Mouse (Mus musculus) hindbrain, embryonic 16.5 days (tissue): ENCODE data around the gene Ptpa. TPM values are rescaled to one million over a fixed set of nuclear protein-coding genes. Genes with fewer than 3 reads are reported as not detected.

Experiments
- ATAC-seq: fragments of 200-750 bp; cut with Nextera tagmentation; 2 replicates; pipeline ENCODE4 v1.8.0; 2017; ENCODE audit warnings: moderate TSS enrichment, moderate library complexity
- H3K27ac ChIP-seq: fragments of 300-500 bp; sonication (generic); 2 replicates; pipeline ENCODE4 v1.5.1; 2014; ENCODE audit warnings: low read depth, mild to moderate bottlenecking, control low read depth, low read length, moderate library complexity
- H3K27me3 ChIP-seq: fragments of 300-500 bp; sonication (generic); replicated peaks from 2 replicates; pipeline ENCODE4 v1.6.1; 2014; ENCODE audit warnings: low read length; ENCODE audit not compliant: control insufficient read depth, insufficient read depth
- H3K36me3 ChIP-seq: fragments of 300-500 bp; sonication (generic); 2 replicates; pipeline ENCODE4 v1.6.1; 2014; ENCODE audit warnings: mild to moderate bottlenecking, low read length, moderate library complexity, mixed read lengths; ENCODE audit not compliant: control insufficient read depth, insufficient read depth
- H3K4me1 ChIP-seq: fragments of 300-500 bp; sonication (generic); 2 replicates; pipeline ENCODE4 v1.6.1; 2014; ENCODE audit warnings: low read depth, low read length; ENCODE audit not compliant: control insufficient read depth, insufficient read depth
- H3K4me2 ChIP-seq: fragments of 300-500 bp; sonication (generic); 2 replicates; pipeline ENCODE4 v1.6.1; 2014; ENCODE audit warnings: mild to moderate bottlenecking, low read length, control low read depth, moderate library complexity
- H3K4me3 ChIP-seq: fragments of 300-500 bp; sonication (generic); 2 replicates; pipeline ENCODE4 v1.5.1; 2014; ENCODE audit warnings: mild to moderate bottlenecking, low read length, control low read depth, moderate library complexity
- H3K9ac ChIP-seq: fragments of 300-500 bp; sonication (generic); 2 replicates; pipeline ENCODE4 v1.6.1; 2014; ENCODE audit warnings: low read depth, mild to moderate bottlenecking, control low read depth, low read length, moderate library complexity
- H3K9me3 ChIP-seq: fragments of 300-500 bp; sonication (generic); 2 replicates; pipeline ENCODE4 v1.6.1; 2014; ENCODE audit warnings: mild to moderate bottlenecking, low read length, moderate library complexity; ENCODE audit not compliant: control insufficient read depth
- WGBS: fragments of 180-500 bp; shearing (Covaris S2); extraction: QIAGEN DNeasy Blood & Tissue Kit; methylation state at CpG from one replicate; pipeline ENCODE4 v1.1.7; 2014; 5-methylcytosine and 5-hydroxymethylcytosine counted together
- polyA plus RNA-seq: library from polyadenylated mRNA; unstranded; fragments of >200 nt; fragmentation: Nextera tagmentation; extraction: Ambion mirVana; gene quantifications from 2 replicates; pipeline ENCODE4 v1.2.1, GENCODE M21; 2015

Ptpa gene
- polyA plus RNA-seq, 1 experiment from 2014 or later: 153 TPM

DNA sequence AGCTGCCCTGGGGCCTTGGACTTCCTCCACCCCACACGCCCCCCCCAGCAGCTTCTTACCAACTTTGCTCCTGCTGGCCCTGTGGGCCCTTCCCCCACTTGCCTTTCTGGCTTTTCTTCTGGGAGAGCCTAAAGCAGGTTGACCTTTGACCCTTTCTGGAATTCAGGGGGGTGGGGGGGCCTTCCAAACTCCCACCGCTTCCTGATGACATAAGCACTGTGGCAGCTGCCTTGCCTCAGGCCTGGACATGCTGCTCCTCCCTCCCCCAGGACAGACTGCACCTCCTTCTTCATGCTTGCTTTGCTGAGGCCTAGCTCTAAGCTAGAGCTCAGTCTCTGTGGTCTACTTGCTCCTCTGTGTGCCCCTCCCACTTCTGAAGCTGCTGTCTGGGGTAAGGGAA lies 29.5 kb downstream of the Ptpa start:
- H3K9ac ChIP-seq: no peak overlapping the region; the same call in 1 of the 2 replicates

DNA sequence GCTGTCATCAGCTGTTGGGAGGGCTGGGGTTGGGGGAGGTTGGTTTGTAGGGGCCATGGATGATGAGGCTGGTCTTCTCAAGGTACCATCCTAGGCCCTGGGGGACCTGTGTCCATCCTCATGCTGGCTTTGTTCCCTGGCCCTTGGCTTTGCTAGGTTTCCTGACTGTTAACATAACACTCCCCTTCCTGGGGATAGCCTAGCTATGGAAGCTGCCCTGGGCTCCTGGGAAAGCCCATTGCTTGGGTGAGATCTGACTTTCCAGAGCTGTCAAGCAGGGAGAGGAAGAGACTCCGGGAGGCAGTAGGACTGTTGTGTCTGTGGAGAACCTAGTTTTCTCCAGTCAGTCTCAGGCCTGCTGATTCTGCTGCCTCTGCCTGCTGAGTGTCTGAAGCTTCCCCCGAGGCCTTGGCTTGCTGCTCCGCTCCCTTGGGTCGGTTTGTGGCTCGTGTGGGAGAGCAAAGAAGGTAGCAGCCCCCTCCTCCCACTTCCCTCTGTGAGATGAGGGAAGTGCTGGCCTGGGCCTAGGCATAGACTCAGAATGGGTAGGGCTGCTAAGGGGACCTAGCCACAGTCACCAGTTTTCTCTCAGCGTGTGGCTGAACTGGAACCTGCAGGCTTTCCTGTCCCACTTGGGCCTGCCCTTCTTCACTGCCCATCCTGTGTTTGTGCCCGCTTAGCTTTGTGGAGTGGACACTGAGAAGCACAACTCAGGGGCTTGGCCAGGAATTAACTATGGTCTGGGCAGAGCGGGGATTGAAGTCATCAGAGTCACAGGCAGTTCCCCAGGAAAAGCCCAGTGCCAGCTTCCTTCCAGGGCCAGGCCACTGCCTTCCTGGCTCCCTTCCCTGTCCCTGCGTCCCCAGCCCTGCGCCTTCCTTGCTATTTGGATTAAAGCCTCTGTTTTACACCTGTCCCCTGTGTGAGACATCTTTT lies 31.3 kb downstream of the Ptpa start:
- no peak overlapping the region for H3K4me2 ChIP-seq
- peaks cover 12% of the 10 kb centered on the region for H3K4me1 ChIP-seq
- no peaks in the 10 kb centered on the region for H3K9me3 ChIP-seq
- H3K36me3 ChIP-seq: peaks cover 12% of the 10 kb centered on the region
- H3K27ac ChIP-seq: no peak overlapping the region
- no peak overlapping the region for H3K9ac ChIP-seq
- H3K27me3 ChIP-seq: no peaks in the 10 kb centered on the region
- no peak overlapping the region for H3K4me3 ChIP-seq
- ATAC-seq: no peak
- 81% methylated on average over 10 of the region's 10 CpGs for WGBS

More for the DNA sequence above, 29.5 kb downstream of the Ptpa start:
- no peak overlapping the region for H3K4me2 ChIP-seq
- H3K27me3 ChIP-seq: no peaks in the 10 kb centered on the region
- ATAC-seq: no peak
- no peak overlapping the region for H3K27ac ChIP-seq
- no peak overlapping the region for H3K4me3 ChIP-seq
- WGBS: 43% methylated on average over 2 of the region's 2 CpGs
- peaks cover 29% of the 10 kb centered on the region for H3K4me1 ChIP-seq
- no peaks in the 10 kb centered on the region for H3K9me3 ChIP-seq
- H3K36me3 ChIP-seq: peaks cover 12% of the 10 kb centered on the region

DNA sequence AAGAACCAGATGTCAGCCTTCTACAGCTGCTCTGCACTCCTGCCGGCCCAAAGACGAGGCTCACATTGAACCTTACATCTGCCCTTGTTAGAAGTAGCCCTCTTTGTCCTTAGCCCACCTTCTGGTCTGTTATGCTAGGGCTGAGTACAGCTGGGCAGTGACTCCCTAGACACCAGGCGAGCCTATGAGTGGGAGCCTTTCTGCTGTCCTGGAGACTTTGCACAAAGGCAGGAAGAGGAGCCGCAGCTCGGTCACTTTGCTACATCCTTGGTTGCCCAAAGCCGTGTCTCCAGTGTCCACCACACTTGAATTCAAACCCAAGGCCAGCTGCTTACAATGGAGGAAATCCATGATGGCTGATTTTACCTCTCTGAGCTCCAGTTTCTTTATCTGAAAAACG lies 32.5 kb downstream of the Ptpa start:
- Histone ChIP-seq H3K4me1 (no peaks in the 10 kb centered on the region; the same call in 1 of the 2 replicates), H3K27ac (no peak overlapping the region), H3K36me3 (peaks cover 9% of the 10 kb centered on the region), H3K4me3 (no peak overlapping the region), H3K27me3 (no peaks in the 10 kb centered on the region), H3K9ac (no peak overlapping the region), H3K9me3 (no peaks in the 10 kb centered on the region), H3K4me2 (no peak overlapping the region)
- ATAC-seq: no peak
- 91% methylated on average over 7 of the region's 7 CpGs for WGBS

DNA sequence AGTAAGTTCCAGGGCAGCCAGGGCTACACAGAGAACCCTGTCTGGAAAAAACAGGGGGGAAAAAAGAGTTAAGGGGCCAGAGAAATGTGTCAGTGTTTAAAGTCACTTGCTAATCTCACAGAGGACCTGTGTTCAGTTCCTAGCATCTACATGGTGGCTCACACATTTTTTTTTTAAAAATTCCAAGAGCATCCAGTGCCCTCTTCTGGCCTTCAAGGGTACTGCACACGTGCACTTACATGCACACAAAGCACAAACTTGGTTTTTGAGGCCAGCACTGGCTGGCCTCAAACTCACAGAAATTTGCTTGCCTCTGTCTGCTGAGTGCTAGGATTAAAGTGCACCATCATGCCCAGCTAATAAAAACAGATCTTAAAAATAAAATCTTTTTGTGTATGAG lies 34.7 kb downstream of the Ptpa start:
- H3K27me3 ChIP-seq: no peaks in the 10 kb centered on the region
- no peak overlapping the region for H3K4me3 ChIP-seq
- 54% methylated on average over 1 of the region's 1 CpGs for WGBS
- no peak overlapping the region for H3K27ac ChIP-seq
- no peaks in the 10 kb centered on the region for H3K9me3 ChIP-seq
- no peak for ATAC-seq
- H3K4me1 ChIP-seq: no peaks in the 10 kb centered on the region
- H3K9ac ChIP-seq: no peak overlapping the region
- H3K4me2 ChIP-seq: no peak overlapping the region
- peaks cover 3% of the 10 kb centered on the region; the same call in 1 of the 2 replicates for H3K36me3 ChIP-seq

DNA sequence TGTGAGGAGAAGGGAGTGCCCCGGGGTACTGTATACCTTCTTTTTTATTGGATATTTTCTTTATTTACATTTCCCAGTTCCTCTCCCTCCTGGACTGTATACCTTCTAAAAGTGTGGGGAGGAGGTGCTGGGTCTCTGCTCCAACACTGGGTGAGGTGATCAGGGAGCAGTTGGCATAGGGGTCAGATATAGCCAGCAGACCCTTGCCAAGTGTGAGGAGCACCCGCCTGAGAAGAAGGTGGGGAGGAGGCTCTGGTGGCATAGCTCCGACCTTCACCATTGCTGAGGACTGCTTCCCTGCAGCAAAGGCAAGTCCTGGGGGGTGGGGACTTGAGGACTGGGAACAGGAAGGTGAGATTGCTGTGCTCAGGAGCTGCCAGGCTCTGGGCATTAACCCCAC lies 35.7 kb downstream of the Ptpa start:
- H3K4me1 ChIP-seq: no peaks in the 10 kb centered on the region
- ATAC-seq: no peak
- no peak overlapping the region for H3K4me2 ChIP-seq
- 88% methylated on average over 3 of the region's 3 CpGs for WGBS
- H3K9ac ChIP-seq: no peak overlapping the region
- no peak overlapping the region for H3K4me3 ChIP-seq
- H3K9me3 ChIP-seq: no peaks in the 10 kb centered on the region
- H3K27ac ChIP-seq: no peak overlapping the region
- H3K27me3 ChIP-seq: no peaks in the 10 kb centered on the region
- no peaks in the 10 kb centered on the region for H3K36me3 ChIP-seq

DNA sequence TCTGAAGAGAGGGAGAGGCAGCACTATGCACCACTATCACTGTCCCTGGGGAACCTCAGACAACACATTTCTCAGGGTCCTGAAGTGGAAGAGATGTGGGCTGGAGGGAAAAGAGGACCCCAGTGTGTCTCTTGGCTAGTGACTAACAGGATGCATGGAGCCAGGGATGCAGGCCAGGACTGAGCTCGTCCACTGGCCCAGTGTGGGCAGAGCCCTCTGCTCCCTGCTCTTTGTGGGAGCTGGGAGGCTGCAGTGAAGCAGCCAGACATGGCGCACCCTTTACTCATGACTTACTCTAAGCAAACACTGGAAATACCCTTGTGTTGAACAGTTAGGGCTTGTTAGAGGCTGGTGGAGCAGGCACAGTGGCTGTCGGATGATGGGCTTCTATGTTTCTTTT lies 37.7 kb downstream of the Ptpa start:
- H3K4me2 ChIP-seq: no peak overlapping the region
- H3K9ac ChIP-seq: no peak overlapping the region
- no peaks in the 10 kb centered on the region for H3K36me3 ChIP-seq
- no peak overlapping the region for H3K27ac ChIP-seq
- 90% methylated on average over 3 of the region's 3 CpGs for WGBS
- no peak for ATAC-seq
- no peak overlapping the region for H3K4me3 ChIP-seq
- H3K9me3 ChIP-seq: no peaks in the 10 kb centered on the region
- no peaks in the 10 kb centered on the region for H3K4me1 ChIP-seq
- H3K27me3 ChIP-seq: no peaks in the 10 kb centered on the region

DNA sequence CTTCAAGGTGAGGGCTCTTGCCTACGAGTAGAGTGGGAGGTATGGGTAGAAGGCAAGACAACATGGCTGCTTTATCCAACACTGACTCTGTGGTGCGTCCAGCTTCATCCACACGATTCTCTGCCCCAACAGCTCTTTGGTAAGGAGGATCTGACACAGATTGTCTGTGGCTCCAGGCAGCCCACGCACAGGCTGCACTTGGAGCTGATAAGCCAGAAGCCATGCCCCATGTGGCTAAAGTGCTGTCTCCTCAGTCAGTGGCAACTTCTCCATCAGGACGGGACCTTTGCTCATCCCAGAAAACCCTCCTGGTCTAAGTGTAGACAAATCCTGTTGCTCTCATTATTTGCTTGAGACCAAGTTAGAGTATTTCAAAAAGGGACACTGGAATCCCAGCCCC lies 38.7 kb downstream of the Ptpa start:
- Histone ChIP-seq H3K4me1 (no peaks in the 10 kb centered on the region), H3K27me3 (no peaks in the 10 kb centered on the region), H3K27ac (no peak overlapping the region), H3K4me2 (no peak overlapping the region), H3K36me3 (no peaks in the 10 kb centered on the region), H3K9ac (no peak overlapping the region), H3K9me3 (no peaks in the 10 kb centered on the region), H3K4me3 (no peak overlapping the region)
- WGBS: 88% methylated on average over 5 of the region's 5 CpGs
- ATAC-seq: no peak

DNA sequence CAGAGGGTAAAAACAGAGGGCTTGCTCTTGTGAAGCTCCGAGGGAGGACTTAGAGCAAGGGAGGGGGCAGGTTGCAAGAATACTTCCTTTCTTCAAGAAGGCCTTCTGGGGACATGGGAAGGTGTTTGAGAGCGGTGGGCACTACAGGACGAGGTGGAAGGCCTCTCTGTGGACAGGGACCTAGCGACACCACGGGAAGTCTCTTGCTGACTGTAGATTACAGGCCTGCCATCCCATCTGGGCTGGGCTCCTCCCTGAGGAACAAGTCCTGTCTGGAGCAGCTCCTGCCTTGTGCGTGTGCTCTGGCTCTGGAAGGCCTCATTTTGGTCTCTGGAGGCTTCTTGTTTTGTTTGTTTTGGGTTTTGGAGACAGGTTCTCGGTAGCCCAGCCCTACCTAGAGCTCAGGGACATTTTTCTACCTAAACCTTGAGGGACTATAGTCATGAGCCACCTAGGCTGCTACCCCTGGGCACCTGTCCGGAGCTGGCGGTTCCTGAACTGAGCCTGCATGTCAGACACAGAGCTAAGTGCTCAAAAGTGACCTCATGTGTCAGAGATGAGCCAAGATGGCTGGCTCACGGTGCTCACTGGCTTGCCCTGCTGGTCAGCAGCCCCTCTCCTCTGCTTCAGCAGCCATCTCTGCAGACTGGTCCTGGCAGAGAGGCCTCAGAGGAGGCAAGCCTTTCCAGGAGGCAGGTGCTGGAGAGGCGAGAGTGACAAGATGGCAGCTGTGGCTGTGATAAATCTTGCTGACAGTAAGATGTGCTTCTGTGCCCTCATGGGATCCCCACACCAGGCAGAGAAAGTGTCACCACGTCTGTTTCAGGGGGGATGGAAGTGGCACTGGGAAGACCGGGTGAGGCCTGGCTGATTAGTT lies 40.5 kb downstream of the Ptpa start:
- Histone ChIP-seq H3K4me3 (no peak overlapping the region), H3K4me2 (no peak overlapping the region), H3K9ac (0 out of 2 replicates have a peak overlapping the region, but pooled peaks have one; percentile 17), H3K27me3 (no peaks in the 10 kb centered on the region), H3K27ac (no peak overlapping the region), H3K4me1 (no peaks in the 10 kb centered on the region), H3K36me3 (no peaks in the 10 kb centered on the region), H3K9me3 (no peaks in the 10 kb centered on the region)
- 73% methylated on average over 13 of the region's 13 CpGs for WGBS
- no peak for ATAC-seq

DNA sequence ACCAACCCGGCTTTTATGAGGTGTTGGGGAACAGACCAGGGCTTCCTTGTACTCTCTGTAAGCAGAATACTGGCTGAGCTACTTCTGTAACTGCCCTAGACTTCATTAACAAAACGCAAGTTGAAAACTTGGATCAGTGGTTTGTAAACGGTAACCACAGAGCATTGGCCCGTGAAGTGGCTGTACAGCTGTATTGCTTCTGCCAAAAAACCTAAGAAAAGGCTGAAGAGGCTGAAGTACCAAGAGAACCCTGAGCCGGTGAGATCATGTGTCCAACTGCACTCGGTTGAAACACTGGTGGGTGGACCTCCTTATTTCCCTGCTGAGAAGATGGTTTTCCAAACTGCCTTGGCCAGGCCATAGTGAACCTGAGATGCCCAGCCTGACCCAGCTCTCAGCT lies 42.5 kb downstream of the Ptpa start:
- Histone ChIP-seq H3K9ac (no peak overlapping the region; the same call in 1 of the 2 replicates), H3K4me1 (peaks cover 3% of the 10 kb centered on the region), H3K4me3 (no peak overlapping the region), H3K27me3 (no peaks in the 10 kb centered on the region), H3K9me3 (no peaks in the 10 kb centered on the region), H3K36me3 (no peaks in the 10 kb centered on the region), H3K4me2 (no peak overlapping the region), H3K27ac (no peak overlapping the region)
- no peak for ATAC-seq
- 79% methylated on average over 6 of the region's 6 CpGs for WGBS
